Mouse (Mus musculus): Measurements from ENCODE around the gene Nfib.

DNA sequence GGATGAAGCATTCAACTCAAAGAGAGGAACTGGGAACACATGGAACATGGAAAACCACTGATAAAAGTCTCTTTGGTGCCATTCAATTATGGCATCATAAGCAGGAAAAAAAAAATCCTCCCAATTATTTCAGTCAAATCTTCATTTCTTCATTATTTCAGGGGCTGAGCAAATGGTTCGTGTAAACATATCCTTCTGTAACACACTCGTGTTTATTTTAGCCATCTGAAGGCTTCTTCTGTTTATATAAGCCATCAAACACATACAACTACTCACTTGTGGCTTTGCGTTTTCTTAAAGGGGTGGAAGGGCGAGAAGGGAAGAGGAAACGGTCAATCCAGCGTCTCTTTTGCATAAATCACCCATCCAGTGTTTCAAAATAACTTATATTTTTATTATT, 399.5 kb downstream of the Nfib start:
- TF ChIP-seq EP300 (IDR thresholded peaks at IDR 0.05; ENCODE audit: insufficient read depth, low read depth, low read length) (no peak), CTCF (IDR thresholded peaks at IDR 0.05) (no peak), POLR2A (IDR thresholded peaks at IDR 0.05; ENCODE audit: insufficient read depth, low read depth, low read length) (no peak)

Measured in heart, adult 2 months (tissue).